Mouse (Mus musculus): ENCODE measurements at regions not wholly inside any gene's neighbourhood (a gene's known extent, or its start where the extent isn't known, plus 50 kb on each side); places are given as distances from the start of the nearest gene placed in this dataset.

DNA sequence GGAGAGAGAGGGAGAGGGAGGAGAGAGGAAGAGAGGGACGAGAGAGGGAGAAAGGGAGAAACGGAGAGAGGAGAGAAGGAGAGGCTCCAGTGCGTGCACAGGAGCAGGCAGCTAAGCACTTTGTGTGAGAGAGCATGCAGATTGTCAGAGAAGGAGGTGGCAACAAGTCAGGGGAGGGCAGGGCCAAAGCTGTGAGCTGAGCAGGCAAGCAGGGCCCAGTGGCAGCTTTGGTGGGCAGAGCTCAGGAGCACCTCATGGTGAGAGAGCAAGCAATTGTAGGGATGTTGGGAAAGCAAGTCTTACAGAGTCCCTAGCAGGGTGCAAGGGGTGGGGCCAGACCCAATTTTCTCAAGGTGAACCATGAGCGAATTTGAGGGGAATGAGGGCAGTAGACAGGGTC is 234.3 kb upstream of the Hey2 start:
- DNase-seq = no peak

DNA sequence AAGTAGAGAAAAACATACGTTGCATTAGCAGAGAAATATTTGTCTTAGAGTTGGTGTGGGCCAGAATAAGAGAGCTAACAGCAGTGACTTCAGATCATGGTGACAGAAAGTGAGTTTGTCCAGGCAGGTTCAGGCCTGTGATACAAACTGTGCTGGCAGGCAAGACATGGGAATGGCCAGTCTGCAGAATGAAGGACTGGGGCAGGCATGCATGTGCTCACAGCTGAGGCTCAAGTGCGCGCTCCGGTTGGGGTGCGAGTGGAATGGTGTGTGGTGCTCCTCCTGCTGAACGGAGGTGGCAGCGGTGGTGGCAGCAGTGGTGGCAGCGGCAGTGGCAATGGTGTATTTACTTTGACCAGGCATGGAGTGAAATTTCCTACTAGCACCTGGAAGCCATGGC is 233.8 kb upstream of the Hey2 start:
- DNase-seq = no peak

GRCm38 (mm10) chr10:31074004-31074645 is 231.5 kb upstream of the Hey2 start:
- DNase-seq = no peak

DNA sequence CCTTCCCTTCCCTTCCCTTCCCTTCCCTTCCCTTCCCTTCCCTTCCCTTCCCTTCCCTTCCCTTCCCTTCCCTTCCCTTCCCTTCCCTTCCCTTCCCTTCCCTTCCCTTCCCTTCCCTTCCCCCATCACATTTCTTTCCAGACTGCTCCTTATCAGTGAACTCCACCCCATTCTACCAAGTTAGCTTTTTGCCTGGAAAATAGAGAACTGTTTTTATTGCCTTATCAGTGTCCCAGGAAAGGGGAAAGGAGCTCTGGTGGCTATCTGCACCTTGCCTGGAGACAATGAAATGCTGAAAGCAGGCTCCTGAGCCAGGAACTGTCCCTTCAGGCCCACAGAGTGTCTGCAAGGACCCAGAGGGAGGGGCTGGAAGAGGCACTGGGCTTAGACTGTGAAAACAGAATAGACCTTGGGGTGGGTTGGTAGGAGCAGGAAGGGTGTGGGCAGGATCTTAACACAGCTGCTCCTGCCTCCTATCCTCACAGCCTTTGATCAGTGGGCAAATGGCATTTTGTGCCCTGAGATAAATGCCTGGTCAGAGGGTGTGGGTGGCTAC is 226.1 kb upstream of the Hey2 start:
- DNase-seq = no peak

DNA sequence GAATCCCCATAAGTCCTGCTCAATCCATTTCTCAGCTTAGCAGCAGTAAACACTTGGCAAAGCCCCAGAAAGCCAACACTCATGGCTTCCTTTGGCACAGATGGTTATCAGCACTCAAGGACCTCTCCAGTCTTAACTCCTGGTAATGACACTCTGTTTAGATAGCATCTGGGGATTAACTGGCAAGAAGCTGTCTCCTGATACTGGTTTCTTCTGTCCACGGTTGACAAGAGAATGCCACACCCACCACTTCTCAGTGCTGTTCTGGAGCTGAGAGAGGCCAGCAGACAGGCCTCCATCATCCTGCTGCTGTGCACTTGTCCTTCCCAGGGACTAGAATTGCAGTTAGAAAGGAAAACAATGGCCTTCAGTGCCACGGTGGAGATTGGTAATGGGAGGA is 220.1 kb upstream of the Hey2 start:
- no peak for DNase-seq

- no peak for DNase-seq
These were observed 210.7 kb upstream of the Hey2 start for GRCm38 (mm10) chr10:31053260-31053659.

DNA sequence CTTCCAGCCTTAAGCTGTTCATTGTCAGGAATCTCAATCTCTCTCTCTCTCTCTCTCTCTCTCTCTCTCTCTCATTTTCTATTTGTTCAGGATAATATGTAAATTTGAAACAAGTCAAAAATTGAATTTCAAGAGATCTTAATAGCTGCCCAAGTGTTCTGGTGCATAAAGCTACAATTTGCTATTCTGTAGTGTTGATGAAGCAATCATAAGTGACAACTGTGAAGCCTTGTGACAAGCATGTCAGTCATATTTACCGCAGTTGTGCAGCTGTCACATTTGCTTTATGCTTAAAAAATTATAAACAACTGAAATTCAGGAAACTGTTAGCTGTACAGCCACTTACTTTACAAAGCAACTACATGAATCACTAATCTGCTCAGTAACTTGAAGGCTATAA is 208.6 kb upstream of the Hey2 start:
- DNase-seq = no peak

DNA sequence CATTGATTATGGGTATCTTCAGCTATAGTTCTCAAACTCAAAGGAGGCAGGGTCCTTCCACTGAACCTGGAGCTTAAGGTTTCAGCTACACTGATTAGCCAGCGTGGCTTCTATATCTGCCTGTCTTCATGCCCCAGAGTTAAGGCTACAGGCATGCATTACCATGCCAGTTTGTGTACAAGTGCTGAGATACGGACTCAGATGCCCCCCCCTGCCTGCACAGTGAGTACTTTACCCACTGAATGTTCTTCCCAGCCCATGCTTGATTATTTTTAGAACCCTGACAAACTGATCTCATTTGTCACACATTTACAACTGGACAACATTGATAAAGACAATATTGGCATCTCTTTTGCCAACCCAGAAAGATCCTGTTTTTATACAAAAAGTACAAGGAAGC is 206.8 kb upstream of the Hey2 start:
- DNase-seq = no peak

DNA sequence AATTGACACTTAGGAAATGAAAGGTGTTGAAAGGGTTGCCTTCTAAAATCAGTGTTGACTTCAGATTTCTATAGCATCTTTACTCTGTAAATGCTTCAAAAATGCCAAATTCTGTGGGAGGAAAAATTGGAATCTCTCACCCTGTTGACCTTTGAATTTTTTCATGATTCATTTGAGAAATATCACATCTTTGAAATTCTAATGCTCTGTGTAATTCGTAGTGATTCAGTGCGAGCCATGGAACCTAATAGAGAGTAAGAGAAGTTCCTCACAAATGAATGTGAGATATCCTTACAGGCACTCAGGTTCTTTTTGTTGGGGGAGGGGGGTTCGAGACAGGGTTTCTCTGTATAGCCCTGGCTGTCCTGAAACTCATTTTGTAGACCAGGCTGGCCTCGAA is 193.0 kb upstream of the Hey2 start:
- DNase-seq = no peak

DNA sequence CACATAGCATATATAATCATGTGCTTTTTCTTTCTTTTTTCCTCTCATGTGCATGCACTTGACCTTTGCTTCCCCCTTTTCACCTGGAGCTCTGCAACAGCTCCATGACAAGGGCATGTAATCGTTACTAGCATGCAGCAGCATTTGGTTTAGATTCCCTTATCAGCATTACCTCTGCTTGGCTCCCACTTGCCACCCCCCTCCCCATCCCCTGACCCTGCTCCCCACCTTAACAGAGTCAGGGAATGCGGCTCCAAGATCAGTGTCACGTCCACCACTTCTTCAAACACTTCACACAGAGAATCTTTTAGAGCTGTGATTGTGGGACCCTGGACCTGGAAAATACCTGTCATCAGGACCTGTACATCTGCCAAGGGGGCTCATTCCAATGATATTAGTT is 192.2 kb upstream of the Hey2 start:
- no peak for DNase-seq

DNA sequence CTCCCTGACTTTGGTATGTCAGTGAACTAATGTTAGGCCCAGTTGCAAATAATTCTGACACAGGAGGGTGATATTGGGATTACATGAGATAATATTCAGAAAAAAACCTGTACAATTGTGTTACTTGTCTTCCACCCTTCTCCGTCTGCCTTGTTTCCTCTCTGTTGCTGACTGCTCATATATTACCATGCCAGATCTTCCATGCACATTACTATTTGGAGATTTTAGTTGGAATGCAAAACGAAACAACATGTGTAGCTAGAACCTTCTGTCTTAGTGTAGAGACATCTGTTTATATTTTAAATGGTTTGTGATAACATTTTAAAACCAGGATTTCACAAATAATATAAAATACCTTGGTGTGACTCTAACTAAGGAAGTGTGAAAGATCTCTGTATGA is 188.1 kb upstream of the Hey2 start:
- DNase-seq = no peak

GRCm38 (mm10) chr10:31026440-31026839 is 183.8 kb upstream of the Hey2 start:
- DNase-seq = no peak

DNA sequence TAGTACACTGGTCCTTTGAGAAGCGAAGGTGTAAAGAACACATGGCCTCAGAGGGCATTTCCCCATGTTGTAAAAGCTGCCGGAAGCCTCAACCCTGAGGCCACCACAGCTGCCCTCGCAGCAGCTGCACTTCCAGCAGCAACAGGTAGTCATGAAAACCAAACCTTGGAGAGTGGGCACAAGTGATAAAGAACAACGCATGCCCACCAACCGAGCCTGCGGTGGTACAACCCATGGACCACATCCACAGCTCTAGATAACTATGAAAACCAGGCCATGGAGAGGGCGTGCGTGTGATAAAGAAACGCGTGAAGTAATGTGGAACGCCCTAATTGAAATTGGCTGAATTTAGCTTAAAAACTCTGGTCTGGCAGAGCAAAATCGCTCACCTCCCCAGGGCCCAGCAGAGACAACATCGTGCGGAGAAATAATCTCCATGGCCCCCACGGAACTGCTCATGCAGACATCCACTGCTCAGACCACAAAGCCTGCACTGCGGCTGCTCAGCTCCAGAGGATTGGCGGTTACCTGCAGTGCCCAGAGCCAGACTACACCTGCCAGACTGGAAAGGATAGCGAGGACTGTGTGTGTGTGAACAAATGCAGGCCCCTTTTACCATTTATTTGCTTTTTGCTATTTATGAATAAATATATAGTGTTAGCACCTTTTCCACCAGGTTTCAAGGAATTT is 170.2 kb upstream of the Hey2 start:
- no peak for DNase-seq

DNA sequence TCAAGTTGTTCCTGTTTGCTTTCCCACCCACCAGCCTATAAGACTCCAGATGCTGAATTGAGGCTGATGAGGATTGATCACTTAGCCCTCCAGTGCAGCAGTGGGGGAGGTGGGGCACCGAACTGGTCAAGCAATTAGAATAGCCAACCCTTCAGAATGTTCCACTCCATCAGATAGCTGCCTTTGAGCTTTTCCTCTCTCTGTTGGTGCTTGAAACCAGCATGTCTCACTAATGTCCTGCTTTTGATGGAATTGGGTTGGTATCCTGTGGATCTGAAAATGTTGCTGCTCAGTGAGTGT is 167.3 kb upstream of the Hey2 start:
- DNase-seq = no peak

DNA sequence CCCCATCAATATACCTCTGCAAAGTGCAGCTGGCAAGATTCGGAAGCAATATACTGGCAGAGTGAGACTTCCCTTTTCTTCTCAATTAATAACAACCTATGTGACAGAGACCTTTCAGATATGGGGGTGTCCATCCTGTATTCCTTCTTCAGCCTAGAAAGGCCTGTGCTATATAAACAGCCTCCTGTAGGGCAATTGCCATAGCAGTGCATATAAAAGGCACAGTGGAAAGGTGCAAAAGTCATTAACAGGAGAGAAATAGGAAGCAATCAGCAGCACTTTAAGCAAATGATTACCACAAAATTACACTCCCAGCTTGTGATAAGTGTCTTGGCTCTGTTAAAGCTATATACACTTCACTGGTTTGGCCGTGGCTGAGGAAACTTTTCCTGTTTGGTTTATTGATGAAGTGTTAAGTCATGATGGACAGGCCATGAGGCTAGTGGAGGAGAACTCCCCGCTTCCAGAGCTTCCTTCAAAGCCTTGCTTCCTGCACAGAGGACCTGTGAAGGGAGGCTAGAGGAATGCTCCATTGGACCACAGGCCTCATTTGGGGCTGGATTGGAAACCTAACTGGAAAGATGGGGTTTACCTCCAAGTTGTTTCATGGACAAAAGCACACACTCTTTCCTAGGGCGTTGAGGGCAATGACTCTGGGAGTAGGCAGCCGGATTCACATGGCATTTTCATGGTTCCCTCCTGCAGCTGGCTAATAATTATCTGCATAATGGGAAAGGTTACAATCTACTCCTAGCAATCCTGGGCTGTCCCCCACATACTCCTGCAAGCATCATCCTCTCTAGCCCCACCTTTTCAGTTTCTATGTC is 166.7 kb upstream of the Hey2 start:
- no peak for DNase-seq

DNA sequence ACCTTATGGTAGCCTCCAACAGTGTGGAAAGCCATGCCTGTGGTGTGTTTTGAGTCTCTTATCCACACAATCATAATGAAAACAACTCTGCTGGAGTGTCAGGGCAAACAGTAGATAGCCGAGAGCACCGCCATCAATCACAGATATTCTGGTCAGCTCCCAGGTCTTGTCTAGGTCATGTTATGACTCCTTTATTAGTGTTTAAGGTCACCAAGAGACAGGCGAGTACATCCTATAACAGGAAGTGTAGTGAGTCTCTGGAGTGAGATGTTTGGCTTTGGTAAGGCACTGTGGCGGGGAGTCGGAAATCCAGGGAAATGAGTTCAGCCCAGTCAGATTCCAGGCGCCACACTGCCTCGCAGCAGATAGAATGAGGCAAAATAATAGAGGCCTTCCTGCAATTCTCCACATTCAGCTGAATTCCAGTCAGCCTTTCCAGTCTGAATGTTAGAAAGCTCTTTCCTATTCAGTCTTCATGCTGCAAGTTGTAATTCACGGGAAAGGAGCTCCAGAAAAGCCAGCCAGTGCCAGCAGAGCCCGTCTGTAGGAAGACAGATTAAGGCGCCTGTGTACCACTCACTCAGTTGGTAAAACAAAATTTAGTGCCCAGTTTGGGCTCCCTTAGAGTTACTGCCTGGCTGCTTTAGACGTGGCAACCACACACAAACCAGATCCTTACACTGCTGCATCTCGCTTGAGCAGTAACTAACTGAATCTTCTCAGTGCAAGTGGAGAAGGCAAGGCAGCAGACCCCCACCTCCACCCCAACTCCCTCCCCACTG is 155.8 kb upstream of the Hey2 start:
- DNase-seq = no peak

GRCm38 (mm10) chr10:30992167-30992566 is 149.6 kb upstream of the Hey2 start:
- no peak for DNase-seq

- peak; percentile 3 to 6 for DNase-seq
These were observed 137.8 kb upstream of the Hey2 start for GRCm38 (mm10) chr10:30980279-30980968.

DNA sequence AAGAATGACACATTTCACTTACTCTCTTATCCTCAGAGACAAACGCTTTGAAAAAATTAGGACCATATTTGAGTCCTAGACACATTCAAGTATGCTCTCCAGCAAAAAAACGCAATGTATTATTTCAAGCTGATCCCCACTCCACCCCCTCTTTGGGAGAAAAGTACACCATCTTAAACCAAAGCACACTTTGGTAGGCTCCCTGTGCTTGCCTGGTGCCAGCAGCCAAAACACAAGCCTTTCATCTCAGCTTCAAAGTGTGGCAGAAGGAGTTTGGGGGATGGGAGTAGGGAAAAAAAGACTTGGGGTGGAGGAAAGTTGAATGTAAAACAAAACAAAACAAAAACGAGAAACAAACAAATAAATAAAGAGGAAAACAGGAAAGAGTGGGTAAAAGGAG is 137.2 kb upstream of the Hey2 start:
- no peak for DNase-seq

DNA sequence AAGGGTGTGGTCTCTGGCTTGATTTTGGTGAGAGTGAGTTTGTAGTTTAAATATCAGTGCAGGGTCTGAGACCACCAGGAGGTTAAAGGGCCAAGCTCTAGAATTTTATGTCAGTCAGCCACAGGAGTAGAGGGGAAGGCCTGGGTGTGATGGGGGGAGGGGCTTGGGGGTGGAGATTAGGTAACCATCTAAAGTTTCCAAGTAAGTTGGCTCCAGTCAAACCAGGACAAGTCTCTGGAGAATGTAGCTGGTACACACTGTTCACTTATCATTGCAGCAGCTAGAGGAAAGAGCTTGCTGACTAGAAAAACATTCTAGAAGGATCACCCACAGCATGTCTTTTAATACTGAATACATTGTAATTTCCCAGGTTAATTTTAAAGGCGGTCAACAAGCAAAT is 123.6 kb upstream of the Hey2 start:
- no peak for DNase-seq

DNA sequence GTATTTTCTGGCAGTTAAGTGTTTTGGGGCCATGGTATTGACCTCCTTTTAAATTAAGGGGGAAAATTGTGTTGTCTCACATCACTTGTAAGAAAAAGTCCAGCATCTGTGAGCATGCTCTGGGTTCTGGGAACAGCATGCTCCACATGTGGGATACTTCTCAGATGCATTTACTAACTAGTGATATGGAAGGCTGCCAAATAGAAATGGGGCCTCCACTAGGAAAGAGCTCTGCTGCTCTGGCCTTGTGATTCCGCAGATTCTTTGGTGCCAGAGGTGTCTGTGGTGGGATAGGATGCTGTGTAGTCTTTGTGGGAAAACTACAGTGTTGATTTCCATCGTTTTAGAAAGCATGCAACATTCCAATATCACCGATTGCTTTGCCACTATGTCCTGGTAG is 111.2 kb upstream of the Hey2 start:
- no peak for DNase-seq

DNA sequence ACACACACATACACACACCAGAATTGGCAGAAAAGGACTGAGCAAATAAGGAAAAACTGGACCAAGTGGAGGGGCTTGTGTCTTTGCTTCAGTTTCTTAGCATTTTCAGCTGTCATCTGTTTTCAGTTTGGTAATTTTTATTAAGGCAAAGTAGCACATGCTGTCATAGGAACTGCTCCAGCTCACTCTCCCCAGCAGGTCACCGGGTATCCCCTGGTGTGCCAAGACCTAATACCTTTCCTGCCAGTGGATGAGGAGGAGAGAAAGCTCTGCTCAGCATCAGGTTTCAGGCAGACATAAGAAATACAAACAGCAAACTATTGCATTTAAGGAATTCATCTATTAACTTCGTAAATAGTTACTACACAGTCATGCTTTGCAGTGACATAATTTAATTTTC is 109.8 kb upstream of the Hey2 start:
- DNase-seq = no peak

GRCm38 (mm10) chr10:30946601-30947000 is 104.0 kb upstream of the Hey2 start:
- DNase-seq = no peak
